Mouse (Mus musculus) E14TG2a.4 (cell line): Measurements from ENCODE around the gene Nmur2.

Experiments used
- CTCF ChIP-seq: conservative IDR thresholded peaks from 2 replicates; pipeline ENCODE4 v1.5.1; 2014; ENCODE audit warnings: low read length
- POU5F1 ChIP-seq: IDR thresholded peaks from 2 replicates; pipeline ENCODE4 v1.6.1; 2014; ENCODE audit warnings: low read length, borderline replicate concordance

DNA sequence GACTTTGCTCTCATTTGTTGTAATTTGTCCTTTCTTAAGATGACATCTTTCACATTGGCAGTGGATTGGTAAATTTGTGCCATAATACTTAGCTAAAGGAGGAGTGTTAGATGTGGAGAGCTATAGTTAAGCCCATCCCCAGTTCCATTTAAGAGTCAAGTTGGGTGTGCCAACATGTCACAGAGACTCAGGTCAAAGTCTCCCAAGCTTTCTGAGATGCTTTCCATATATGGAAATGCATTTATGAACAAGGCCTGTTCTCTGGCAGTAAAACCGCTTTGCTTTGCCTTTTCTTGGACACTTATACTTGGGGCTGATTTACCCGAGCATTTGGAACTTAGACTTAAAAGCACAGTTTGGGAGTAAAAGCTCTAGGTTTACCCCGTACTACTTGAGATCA is 18.4 kb upstream of the Nmur2 start:
- TF ChIP-seq CTCF (no peak), POU5F1 (no peak)
